Mouse (Mus musculus): Measurements from ENCODE around the gene Gbx2. TPM values are rescaled to one million over a fixed set of nuclear protein-coding genes. Genes with fewer than 3 reads are reported as not detected.

Gene Gbx2
- total RNA-seq, 4 experiments from 2014 or later: 0.20 TPM; not detected in 3

- DNase-seq (ENCODE audit: low spot score in 2 of 2): no peak
Observed at GRCm38 (mm10) chr1:89935493-89936348, 4.7 kb upstream of the Gbx2 start.

GRCm38 (mm10) chr1:89934316-89935260 is 3.6 kb upstream of the Gbx2 start:
- no peak for DNase-seq (ENCODE audit: low spot score in 2 of 2)

- DNase-seq (ENCODE audit: low spot score in 2 of 2): no peak
Observed at GRCm38 (mm10) chr1:89933786-89934185, 2.8 kb upstream of the Gbx2 start.

- no peak for DNase-seq (ENCODE audit: low spot score in 2 of 2)
Observed at GRCm38 (mm10) chr1:89933028-89933427, 2.0 kb upstream of the Gbx2 start.

GRCm38 (mm10) chr1:89932616-89933015 is 1.6 kb upstream of the Gbx2 start:
- no peak for DNase-seq (ENCODE audit: low spot score in 2 of 2)

GRCm38 (mm10) chr1:89932021-89932423 is 1.0 kb upstream of the Gbx2 start:
- DNase-seq (ENCODE audit: low spot score in 2 of 2): no peak

GRCm38 (mm10) chr1:89930551-89930950 is 428 bp downstream of the Gbx2 start:
- DNase-seq (ENCODE audit: low spot score in 2 of 2): no peak

GRCm38 (mm10) chr1:89929721-89930505 is 1.1 kb downstream of the Gbx2 start:
- no peak for DNase-seq (ENCODE audit: low spot score in 2 of 2)

GRCm38 (mm10) chr1:89929181-89929580 is 1.8 kb downstream of the Gbx2 start:
- DNase-seq (ENCODE audit: low spot score in 2 of 2): no peak

GRCm38 (mm10) chr1:89928676-89929075 is 2.3 kb downstream of the Gbx2 start:
- no peak for DNase-seq (ENCODE audit: low spot score in 2 of 2)

GRCm38 (mm10) chr1:89927061-89927661 is 3.8 kb downstream of the Gbx2 start:
- DNase-seq (ENCODE audit: low spot score in 2 of 2): no peak

GRCm38 (mm10) chr1:89926583-89927060 is 4.4 kb downstream of the Gbx2 start:
- DNase-seq (ENCODE audit: low spot score in 2 of 2): no peak

GRCm38 (mm10) chr1:89925501-89926190 is 5.3 kb downstream of the Gbx2 start:
- DNase-seq (ENCODE audit: low spot score in 2 of 2): no peak

- no peak for DNase-seq (ENCODE audit: low spot score in 2 of 2)
Observed at GRCm38 (mm10) chr1:89923642-89924020, 7.3 kb downstream of the Gbx2 start.

GRCm38 (mm10) chr1:89922883-89923641 is 7.9 kb downstream of the Gbx2 start:
- no peak for DNase-seq (ENCODE audit: low spot score in 2 of 2)

GRCm38 (mm10) chr1:89922282-89922681 is 8.7 kb downstream of the Gbx2 start:
- DNase-seq (ENCODE audit: low spot score in 2 of 2): no peak

GRCm38 (mm10) chr1:89921806-89922205 is 9.2 kb downstream of the Gbx2 start:
- DNase-seq (ENCODE audit: low spot score in 2 of 2): no peak

- DNase-seq (ENCODE audit: low spot score in 2 of 2): no peak
Observed at GRCm38 (mm10) chr1:89919206-89919605, 11.8 kb downstream of the Gbx2 start.

GRCm38 (mm10) chr1:89918111-89918510 is 12.9 kb downstream of the Gbx2 start:
- no peak for DNase-seq (ENCODE audit: low spot score in 2 of 2)

Data from layer of hippocampus, adult 8-10 months (tissue).